Mouse (Mus musculus): ENCODE results near the gene Jmjd8.

DNA sequence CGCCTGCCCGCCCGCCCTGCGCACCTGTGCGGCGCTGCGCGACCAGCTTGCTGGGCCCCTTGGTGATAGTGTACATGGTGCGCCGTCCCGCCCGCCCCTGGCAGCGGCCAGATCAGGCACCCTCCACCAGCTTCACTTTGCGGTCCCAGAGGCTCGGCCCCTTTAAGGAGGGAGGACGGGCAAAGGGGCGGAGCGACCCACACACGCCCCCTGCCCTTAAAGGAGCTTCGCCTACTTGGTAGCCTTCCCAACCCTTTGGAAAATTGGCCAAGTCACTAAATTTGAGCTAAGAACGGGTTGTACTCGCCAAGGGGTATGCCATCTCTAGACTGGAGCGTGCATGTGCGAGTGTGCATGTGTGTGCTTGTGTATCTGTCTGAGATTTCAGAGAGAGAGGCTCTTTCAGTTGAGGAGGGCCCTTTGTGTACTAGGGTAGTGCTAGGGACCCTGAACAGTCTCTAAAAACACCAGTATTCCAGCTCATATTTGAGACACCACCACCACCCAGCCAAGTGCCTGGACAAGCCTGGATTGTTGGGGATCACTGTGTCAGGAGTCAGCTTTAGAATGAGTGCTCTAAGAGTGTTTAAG, 40.0 kb downstream of the Jmjd8 start, which contains the start of gene Mcrip2:
- TF ChIP-seq CTCF (IDR thresholded peaks at IDR 0.05; ENCODE audit: insufficient read depth, low read length) (no peak), POLR2A (IDR thresholded peaks at IDR 0.05; ENCODE audit: borderline replicate concordance, extremely low read depth, low read depth, low read length) (peak; percentile 13; the same call in 1 of the 2 replicates)

Measured in lung, adult 2 months (tissue).